Mouse (Mus musculus) ES-E14 (cell line): Measurements from ENCODE around the gene Bach2. TPM values are rescaled to one million over a fixed set of nuclear protein-coding genes. Genes with fewer than 3 reads are reported as not detected.

Experiments used
- DNase-seq: peaks from one replicate; pipeline ENCODE4 v3.0.0-alpha.2; 2013; ENCODE audit warnings: low read depth, low spot score
- H3K27ac ChIP-seq: 2 replicates; pipeline ENCODE4 v1.5.1; 2012; ENCODE audit warnings: low read depth, mild to moderate bottlenecking, low read length, moderate library complexity, mixed read lengths; ENCODE audit not compliant: poor library complexity, insufficient read depth, severe bottlenecking
- H3K36me3 ChIP-seq: 2 replicates; pipeline ENCODE4 v1.6.1; 2012; ENCODE audit warnings: mild to moderate bottlenecking, low read length, moderate library complexity, mixed read lengths; ENCODE audit not compliant: control insufficient read depth, poor library complexity, insufficient read depth, severe bottlenecking
- H3K4me1 ChIP-seq, 2 experiments: fragments of 150-350 bp in 1 of 2; sonication (generic) in 1 of 2; 2 replicates each; pipeline ENCODE4 v1.6.1; 2012; ENCODE audit warnings: low read length in 2 of 2, mild to moderate bottlenecking in 1 of 2, mixed read lengths in 1 of 2; ENCODE audit not compliant: control insufficient read depth in 2 of 2, insufficient read depth in 2 of 2, poor library complexity in 1 of 2
- H3K4me3 ChIP-seq, 2 experiments: fragments of 150-350 bp in 1 of 2; sonication (generic) in 1 of 2; 2 replicates each; pipeline ENCODE4 v1.5.1; 2012; ENCODE audit warnings: low read length in 2 of 2, low read depth in 1 of 2, mild to moderate bottlenecking in 1 of 2, mixed read lengths in 1 of 2; ENCODE audit not compliant: insufficient read depth in 1 of 2, poor library complexity in 1 of 2, severe bottlenecking in 1 of 2
- H3K9ac ChIP-seq: 2 replicates; pipeline ENCODE4 v1.6.1; 2012; ENCODE audit warnings: low read depth, mild to moderate bottlenecking, low read length, mixed read lengths; ENCODE audit not compliant: poor library complexity, insufficient read depth, severe bottlenecking
- H3K9me3 ChIP-seq: fragments of 150-350 bp; sonication (generic); 2 replicates; pipeline ENCODE4 v1.6.1; 2012; ENCODE audit warnings: low read depth, mild to moderate bottlenecking, low read length; ENCODE audit not compliant: control insufficient read depth, insufficient read depth
- CHD2 ChIP-seq: IDR thresholded peaks from 2 replicates; pipeline ENCODE4 v1.6.1; 2014; ENCODE audit warnings: mild to moderate bottlenecking, low read depth, low read length, inconsistent platforms
- HCFC1 ChIP-seq: IDR thresholded peaks from 2 replicates; pipeline ENCODE4 v1.6.1; 2012; ENCODE audit warnings: low read length, inconsistent platforms, borderline replicate concordance; ENCODE audit not compliant: insufficient read depth
- MAFK ChIP-seq: IDR thresholded peaks from 2 replicates; pipeline ENCODE4 v1.6.1; 2014; ENCODE audit warnings: mild to moderate bottlenecking, low read depth, low read length, inconsistent platforms; ENCODE audit not compliant: insufficient read depth
- ZC3H11A ChIP-seq: IDR thresholded peaks from 2 replicates; pipeline ENCODE4 v1.6.1; 2012; ENCODE audit warnings: low read depth, mild to moderate bottlenecking, inconsistent platforms, low read length, borderline replicate concordance
- ZNF384 ChIP-seq: IDR thresholded peaks from 2 replicates; pipeline ENCODE4 v1.6.1; 2012; ENCODE audit warnings: low read depth, low read length, inconsistent platforms
- in situ Hi-C, 2 experiments: fragments of 600-800 bp; cut with MboI; formaldehyde crosslinking; loops; one replicate each; pipeline ENCODE4 v1.15.1; 2025; ENCODE audit warnings: low sequenced_read_pairs in 2 of 2, inconsistent platforms in 1 of 2; ENCODE audit not compliant: unreplicated experiment in 2 of 2
- total RNA-seq: library from RNA; depleted of rRNA; stranded (reverse); fragments of 300-350 nt; gene quantifications from 2 replicates; pipeline ENCODE4 v1.2.3, GENCODE M21; 2012

The Bach2 gene
- total RNA-seq, 1 experiment: 3.3 TPM

DNA sequence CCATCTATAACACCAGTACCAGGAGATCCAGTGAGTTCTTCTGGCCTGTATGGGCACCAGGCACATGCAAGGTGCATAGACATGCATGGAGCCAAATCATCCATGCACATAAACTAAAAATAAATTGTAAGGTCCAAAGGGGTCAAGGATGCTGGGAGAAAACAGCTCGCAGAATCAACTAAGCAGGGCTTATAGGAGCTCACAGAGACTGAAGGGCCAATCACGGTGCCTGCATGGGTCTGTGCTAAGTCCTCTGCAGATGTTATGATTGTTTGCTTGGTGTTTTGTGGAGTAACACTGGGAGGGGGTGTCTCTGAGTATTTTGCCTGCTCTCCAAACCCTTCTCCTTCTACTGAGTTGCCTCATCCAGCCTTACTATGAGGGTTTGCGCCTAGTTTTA is 209.2 kb downstream of the Bach2 start:
- Histone ChIP-seq H3K27ac (no peak overlapping the region), H3K4me1 (no peaks in the 10 kb centered on the region), H3K9ac (no peak overlapping the region), H3K9me3 (no peaks in the 10 kb centered on the region), H3K4me3 (no peak overlapping the region), H3K36me3 (no peaks in the 10 kb centered on the region)
- DNase-seq: no peak
- no peak for TF ChIP-seq CHD2
- no peak for TF ChIP-seq MAFK
- no peak for TF ChIP-seq ZC3H11A
- no peak for TF ChIP-seq HCFC1
- no peak for TF ChIP-seq ZNF384
- in situ Hi-C loops: no loop called here

DNA sequence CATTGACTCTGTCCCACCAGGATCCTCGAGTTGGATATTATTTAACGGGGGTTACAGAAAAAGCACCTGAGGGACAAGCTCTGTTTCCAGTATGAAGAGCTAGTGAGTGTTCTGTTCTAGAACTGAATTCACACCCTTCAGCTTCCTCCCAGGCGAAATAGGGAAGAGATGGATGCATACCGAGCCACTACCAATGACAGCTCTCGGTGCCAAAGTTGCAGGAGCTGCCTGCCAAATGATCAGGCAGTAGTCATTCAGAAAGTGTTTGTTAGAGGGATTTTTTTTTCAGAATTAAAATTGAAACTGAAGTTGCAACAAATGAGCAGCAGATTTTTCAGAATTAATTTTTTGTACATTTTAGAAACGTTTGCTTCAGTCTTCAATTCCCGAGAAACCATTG is 223.4 kb downstream of the Bach2 start:
- TF ChIP-seq CHD2 (no peak), ZNF384 (no peak), HCFC1 (no peak), ZC3H11A (no peak), MAFK (no peak)
- no peaks in the 10 kb centered on the region for H3K4me1 ChIP-seq
- H3K36me3 ChIP-seq: no peaks in the 10 kb centered on the region
- no peaks in the 10 kb centered on the region for H3K9me3 ChIP-seq
- no peak for DNase-seq
- H3K9ac ChIP-seq: no peak overlapping the region
- in situ Hi-C loops: no loop called here
- no peak overlapping the region for H3K27ac ChIP-seq
- H3K4me3 ChIP-seq: no peak overlapping the region

DNA sequence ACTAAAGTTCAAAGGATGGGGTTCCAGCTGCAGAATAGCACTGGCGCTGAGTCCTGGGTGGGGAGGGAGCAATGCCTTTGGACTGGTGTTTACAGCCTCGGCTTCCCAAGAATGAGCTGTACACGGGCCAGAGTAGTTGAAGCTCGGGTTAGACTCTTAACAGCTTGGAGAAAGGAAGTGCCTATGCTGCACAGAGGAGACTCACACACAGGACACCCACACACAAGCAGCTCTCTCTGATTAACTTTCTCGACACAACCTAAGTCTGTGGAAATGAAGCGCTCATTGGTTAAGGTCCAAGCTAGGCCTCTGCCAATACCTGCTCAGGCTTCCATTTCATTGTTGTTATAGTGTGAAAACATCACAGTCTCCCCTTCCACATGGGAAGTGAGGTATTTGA is 224.5 kb downstream of the Bach2 start:
- Histone ChIP-seq H3K36me3 (no peaks in the 10 kb centered on the region), H3K9me3 (no peaks in the 10 kb centered on the region), H3K4me1 (no peaks in the 10 kb centered on the region), H3K4me3 (no peak overlapping the region), H3K27ac (no peak overlapping the region), H3K9ac (no peak overlapping the region)
- no peak for TF ChIP-seq ZNF384
- no peak for TF ChIP-seq MAFK
- TF ChIP-seq CHD2: no peak
- no peak for TF ChIP-seq ZC3H11A
- no peak for TF ChIP-seq HCFC1
- DNase-seq: no peak
- in situ Hi-C loops: no loop called here

DNA sequence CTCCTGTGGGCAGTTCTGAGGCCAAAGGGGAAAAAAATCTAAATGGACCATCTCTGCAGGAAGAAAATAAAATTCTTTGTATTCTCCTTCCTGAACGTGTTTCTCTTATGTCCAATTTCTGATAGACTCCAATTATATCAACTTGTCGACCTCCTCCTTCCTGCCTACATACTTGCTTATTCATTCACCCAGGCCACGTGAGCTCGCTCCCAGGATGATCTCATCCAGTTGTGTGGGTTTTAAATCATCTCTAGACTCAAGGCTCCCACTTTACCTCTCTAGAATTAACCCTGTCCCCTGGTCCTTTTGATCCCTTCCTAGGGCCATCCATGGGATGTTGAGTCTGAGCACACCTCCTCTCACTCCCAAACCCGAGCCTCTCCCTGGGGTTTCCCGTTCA is 225.9 kb downstream of the Bach2 start:
- H3K4me3 ChIP-seq: no peak overlapping the region
- no peak for DNase-seq
- H3K4me1 ChIP-seq: no peaks in the 10 kb centered on the region
- in situ Hi-C loops: no loop called here
- no peak overlapping the region for H3K9ac ChIP-seq
- no peaks in the 10 kb centered on the region for H3K36me3 ChIP-seq
- no peak for TF ChIP-seq ZC3H11A
- TF ChIP-seq CHD2: no peak
- TF ChIP-seq HCFC1: no peak
- TF ChIP-seq MAFK: no peak
- TF ChIP-seq ZNF384: no peak
- H3K9me3 ChIP-seq: no peaks in the 10 kb centered on the region
- no peak overlapping the region for H3K27ac ChIP-seq

DNA sequence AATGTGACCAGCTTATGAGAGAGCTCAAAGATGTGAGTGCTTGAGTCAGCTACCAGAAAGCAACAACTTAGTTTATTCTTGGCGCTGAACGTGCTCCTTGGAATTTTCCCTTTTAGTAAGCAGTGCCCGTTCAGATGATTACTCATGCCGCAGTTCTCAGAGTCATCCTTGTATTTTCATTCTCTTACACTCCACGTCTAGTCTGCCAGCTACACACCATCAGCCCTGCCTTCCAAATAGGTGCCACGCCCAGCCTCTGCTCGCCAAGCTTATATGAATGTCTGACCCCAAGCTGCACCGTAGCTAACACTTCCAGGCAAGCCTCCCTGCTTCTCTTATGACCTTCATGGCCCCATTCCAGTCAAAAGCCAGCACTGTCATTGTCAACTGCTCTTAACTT is 227.4 kb downstream of the Bach2 start:
- Histone ChIP-seq H3K27ac (no peak overlapping the region), H3K9ac (no peak overlapping the region), H3K9me3 (no peaks in the 10 kb centered on the region), H3K36me3 (no peaks in the 10 kb centered on the region), H3K4me1 (no peaks in the 10 kb centered on the region), H3K4me3 (no peak overlapping the region)
- TF ChIP-seq CHD2 (no peak), ZNF384 (no peak), ZC3H11A (no peak), MAFK (no peak), HCFC1 (no peak)
- DNase-seq: no peak
- in situ Hi-C loops: no loop called here
